ENCODE assay signal across 8 mouse cellular contexts in the genomic region with DNA sequence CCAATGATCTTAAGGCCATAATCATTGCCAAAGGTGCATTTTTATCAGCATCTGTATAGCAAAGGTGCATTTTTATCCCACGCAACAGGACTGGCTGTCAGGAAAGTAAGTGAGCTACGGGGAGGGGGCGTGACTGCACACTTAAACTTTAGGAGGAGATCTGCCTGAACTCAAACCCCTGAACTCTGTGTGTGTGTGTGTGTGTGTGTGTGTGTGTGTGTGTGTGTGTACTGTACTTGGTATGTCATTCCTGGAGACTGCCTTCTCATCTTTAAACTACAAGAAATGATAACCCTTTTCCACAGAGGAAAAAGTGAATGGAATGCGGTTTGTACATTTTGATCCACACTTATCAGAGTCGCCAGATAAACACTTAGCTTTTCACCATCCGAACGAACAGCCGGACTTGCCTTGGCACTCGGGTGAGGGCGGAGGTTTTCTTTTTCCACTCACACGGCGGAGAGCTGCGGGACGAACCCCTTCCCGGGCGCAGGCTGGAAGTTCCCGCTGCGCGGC. TPM values are rescaled to one million over a fixed set of nuclear protein-coding genes. Genes with fewer than 3 reads are reported as not detected.
DNase-seq lines count a peak whose midpoint lies in the region; ATAC-seq and TF ChIP-seq lines count a peak whose summit lies in the region.

No protein-coding gene starts in this region.

- TF ChIP-seq CTCF in E14TG2a.4 (conservative IDR thresholded peaks at IDR 0.05; ENCODE audit: low read length) = no peak

- peak overlapping the region; percentile 84 for H3K4me3 ChIP-seq in E14TG2a.4 (replicated peaks; ENCODE audit: low read length)
- peak overlapping the region; percentile 85 for H3K4me3 ChIP-seq in heart, embryonic 15.5 days

- peak overlapping the region; percentile 94 for H3K9ac ChIP-seq in heart, embryonic 15.5 days

- DNase-seq in heart, adult 11 months = peak; percentile 87
- DNase-seq in heart, adult 18-20 months = no peak
- peak; percentile 26 for DNase-seq in lung, postnatal 10 days
- DNase-seq in adrenal gland, postnatal 14 days = no peak
- DNase-seq in frontal cortex, postnatal 10 days (ENCODE audit: low spot score in 2 of 2) = no peak
- DNase-seq in ovary, adult 18-20 months (ENCODE audit: low spot score) = no peak

- no peaks in the 10 kb centered on the region for H3K9me3 ChIP-seq in E14TG2a.4 (ENCODE audit: low read length)
- no peaks in the 10 kb centered on the region for H3K9me3 ChIP-seq in heart, embryonic 15.5 days (replicated peaks)

- 2% methylated on average over 19 of the region's 19 CpGs for WGBS in heart, embryonic 15.5 days

- peak overlapping the region; percentile 99 for H3K27ac ChIP-seq in heart, embryonic 15.5 days

- H3K4me2 ChIP-seq in heart, embryonic 15.5 days = peak overlapping the region; percentile 80

- H3K4me1 ChIP-seq in E14TG2a.4 (replicated peaks; ENCODE audit: low read depth, low read length) = peaks cover 32% of the 10 kb centered on the region
- H3K4me1 ChIP-seq in heart, embryonic 15.5 days (replicated peaks) = peaks cover 40% of the 10 kb centered on the region

- no peak for ATAC-seq in heart, embryonic 15.5 days (replicated peaks; ENCODE audit: insufficient number of reproducible peaks, insufficient read depth, low FRiP score, low read depth)

- peaks cover 71% of the 10 kb centered on the region for H3K27me3 ChIP-seq in E14TG2a.4 (ENCODE audit: insufficient read depth, low read length)
- H3K27me3 ChIP-seq in heart, embryonic 15.5 days = no peaks in the 10 kb centered on the region

- no peaks in the 10 kb centered on the region for H3K36me3 ChIP-seq in E14TG2a.4 (ENCODE audit: insufficient read depth, low read length)
- no peaks in the 10 kb centered on the region for H3K36me3 ChIP-seq in heart, embryonic 15.5 days

RNA-seq across cellular contexts. Expression of a gene that starts 1.5 kb away (rescaled TPM):
- 10 to 100 TPM; 26.1 to 27.0 TPM for total RNA-seq in heart, adult 18-20 months (2021)
- 8.5 and 9.6 TPM in 2 replicates for polyA plus RNA-seq in heart, embryonic 15.5 days (2015; fragmentation: Nextera tagmentation; extraction: Ambion mirVana)
- total RNA-seq in adrenal gland, postnatal 14 days (2021) = 26.0 and 26.1 TPM in 2 replicates

RNA-seq across cellular contexts. Expression of a gene that starts 21.1 kb away (rescaled TPM):
- total RNA-seq in heart, adult 18-20 months (2021) = 10 to 100 TPM; 12.5 to 13.0 TPM
- 9.5 and 11.6 TPM in 2 replicates for polyA plus RNA-seq in heart, embryonic 15.5 days (2015; fragmentation: Nextera tagmentation; extraction: Ambion mirVana)
- total RNA-seq in adrenal gland, postnatal 14 days (2021) = 16.4 and 17.2 TPM in 2 replicates

Comparison
In these comparisons a context has a peak if more than half of its experiments do, and no peak if none do; other contexts are left out.
1. DNase-seq: peak in heart, adult 11 months (single experiment) and lung, postnatal 10 days (single experiment); none in heart, adult 18-20 months (0 of 2), adrenal gland, postnatal 14 days (single experiment), frontal cortex, postnatal 10 days (0 of 2) and ovary, adult 18-20 months (single experiment).